Mouse (Mus musculus): ENCODE measurements around the gene Dhdh. TPM values are rescaled to one million over a fixed set of nuclear protein-coding genes. Genes with fewer than 3 reads are reported as not detected.
A peak's percentile ranks its signal among the peaks of the same experiment; 100 is the strongest.

The Dhdh gene
- polyA plus RNA-seq, 1 experiment from 2014 or later, result 4.1 TPM

DNA sequence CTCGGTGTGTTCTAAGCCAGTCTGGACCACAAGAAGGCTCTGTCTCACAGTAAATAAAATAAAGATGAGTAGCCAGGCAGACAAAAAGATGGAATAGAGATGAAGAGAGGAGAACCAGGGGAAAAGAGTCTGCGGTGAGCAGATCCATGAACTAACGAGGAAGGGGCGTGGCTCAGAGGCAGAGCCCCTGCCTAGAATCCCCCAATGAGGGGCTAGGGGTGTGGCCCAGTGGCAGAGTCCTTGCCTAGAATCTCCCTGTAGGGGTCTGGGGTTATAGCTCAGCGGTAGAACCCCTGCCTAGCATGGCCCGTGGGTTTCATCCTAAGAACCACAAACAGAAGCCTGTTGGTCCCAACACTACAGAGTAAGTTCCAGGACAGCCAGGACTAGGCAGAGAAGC lies 51.6 kb downstream of the Dhdh start:
- WGBS, result 24% methylated on average over 6 of the region's 6 CpGs

DNA sequence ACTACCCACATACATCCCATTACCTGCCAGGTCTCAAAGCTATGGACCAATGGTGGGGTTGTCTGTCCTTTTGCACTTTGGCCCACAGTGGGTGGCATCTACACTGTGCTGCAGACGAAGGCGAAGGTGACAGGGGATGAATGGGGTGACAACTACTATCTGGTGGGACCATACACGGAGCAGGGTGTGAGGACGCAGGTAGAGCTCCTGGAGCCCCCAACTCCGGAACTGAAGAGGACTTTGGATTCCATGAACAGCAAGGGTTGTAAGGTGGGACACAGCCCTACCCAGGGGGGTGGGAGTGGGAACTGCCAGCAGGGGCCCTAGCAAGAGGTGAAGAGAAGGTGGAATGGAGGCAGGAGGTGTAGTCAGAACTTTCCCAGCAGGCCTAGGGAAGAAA lies 52.2 kb downstream of the Dhdh start:
- Histone ChIP-seq H3K4me2 (replicated peaks; ENCODE audit: low read depth, low read length) (no peak overlapping the region), H3K36me3 (ENCODE audit: control insufficient read depth, insufficient read depth, low read length) (peaks cover 3% of the 10 kb centered on the region; the same call in 1 of the 2 replicates), H3K9me3 (ENCODE audit: control insufficient read depth, low read length) (no peaks in the 10 kb centered on the region), H3K27me3 (ENCODE audit: control insufficient read depth, insufficient read depth, low read length) (no peaks in the 10 kb centered on the region), H3K4me1 (replicated peaks; ENCODE audit: control insufficient read depth, insufficient read depth, low read length) (peaks cover 15% of the 10 kb centered on the region), H3K9ac (ENCODE audit: low read depth, low read length) (no peak overlapping the region), H3K4me3 (ENCODE audit: low read depth, low read length) (no peak overlapping the region), H3K27ac (ENCODE audit: low read depth, low read length) (no peak overlapping the region)
- 91% methylated on average over 5 of the region's 5 CpGs for WGBS
- no peak for ATAC-seq (ENCODE audit: low FRiP score)
- no peak for DNase-seq (ENCODE audit: low spot score)

More for the DNA sequence above, 51.6 kb downstream of the Dhdh start:
- peaks cover 15% of the 10 kb centered on the region for H3K4me1 ChIP-seq (replicated peaks; ENCODE audit: control insufficient read depth, insufficient read depth, low read length)
- H3K9me3 ChIP-seq (ENCODE audit: control insufficient read depth, low read length), result no peaks in the 10 kb centered on the region
- no peak overlapping the region for H3K4me2 ChIP-seq (replicated peaks; ENCODE audit: low read depth, low read length)
- DNase-seq (ENCODE audit: low spot score), result no peak
- H3K36me3 ChIP-seq (ENCODE audit: control insufficient read depth, insufficient read depth, low read length), result peaks cover under 1% of the 10 kb centered on the region; the same call in 1 of the 2 replicates
- no peak overlapping the region for H3K27ac ChIP-seq (ENCODE audit: low read depth, low read length)
- ATAC-seq (ENCODE audit: low FRiP score), result no peak
- H3K27me3 ChIP-seq (ENCODE audit: control insufficient read depth, insufficient read depth, low read length), result no peaks in the 10 kb centered on the region
- no peak overlapping the region for H3K4me3 ChIP-seq (ENCODE audit: low read depth, low read length)
- H3K9ac ChIP-seq (ENCODE audit: low read depth, low read length), result no peak overlapping the region

DNA sequence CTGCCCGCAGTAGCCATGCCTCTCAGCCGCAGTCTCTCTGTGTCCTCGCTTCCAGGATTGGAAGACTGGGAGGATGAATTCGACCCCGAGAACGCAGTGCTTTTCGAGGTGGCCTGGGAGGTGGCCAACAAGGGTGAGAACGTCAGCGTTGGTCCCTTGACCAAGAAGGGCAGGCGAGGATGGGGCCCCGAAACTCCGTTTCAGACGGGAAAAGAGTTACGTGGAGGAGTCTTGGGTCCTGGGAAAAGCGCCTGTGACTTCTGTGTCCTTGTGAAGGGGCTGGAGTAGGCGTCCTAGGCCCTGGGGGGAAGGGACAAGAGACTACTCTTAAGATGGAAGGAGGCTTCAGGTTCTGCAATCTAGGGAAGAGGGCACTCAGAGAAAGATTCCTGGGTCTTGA lies 53.6 kb downstream of the Dhdh start:
- peak; percentile 1; the same call in 1 of the 2 replicates for ATAC-seq (ENCODE audit: low FRiP score)
- WGBS, result 4% methylated on average over 16 of the region's 16 CpGs
- no peak for DNase-seq (ENCODE audit: low spot score)
- peak overlapping the region; percentile 91 for H3K4me3 ChIP-seq (ENCODE audit: low read depth, low read length)
- H3K4me2 ChIP-seq (replicated peaks; ENCODE audit: low read depth, low read length), result peak overlapping the region; percentile 68
- H3K36me3 ChIP-seq (ENCODE audit: control insufficient read depth, insufficient read depth, low read length), result peaks cover 3% of the 10 kb centered on the region; the same call in 1 of the 2 replicates
- H3K9ac ChIP-seq (ENCODE audit: low read depth, low read length), result peak overlapping the region; percentile 84
- H3K9me3 ChIP-seq (ENCODE audit: control insufficient read depth, low read length), result no peaks in the 10 kb centered on the region
- H3K4me1 ChIP-seq (replicated peaks; ENCODE audit: control insufficient read depth, insufficient read depth, low read length), result peaks cover 15% of the 10 kb centered on the region
- no peaks in the 10 kb centered on the region for H3K27me3 ChIP-seq (ENCODE audit: control insufficient read depth, insufficient read depth, low read length)
- 0 out of 2 replicates have a peak overlapping the region, but pooled peaks have one; percentile 7 for H3K27ac ChIP-seq (ENCODE audit: low read depth, low read length)

DNA sequence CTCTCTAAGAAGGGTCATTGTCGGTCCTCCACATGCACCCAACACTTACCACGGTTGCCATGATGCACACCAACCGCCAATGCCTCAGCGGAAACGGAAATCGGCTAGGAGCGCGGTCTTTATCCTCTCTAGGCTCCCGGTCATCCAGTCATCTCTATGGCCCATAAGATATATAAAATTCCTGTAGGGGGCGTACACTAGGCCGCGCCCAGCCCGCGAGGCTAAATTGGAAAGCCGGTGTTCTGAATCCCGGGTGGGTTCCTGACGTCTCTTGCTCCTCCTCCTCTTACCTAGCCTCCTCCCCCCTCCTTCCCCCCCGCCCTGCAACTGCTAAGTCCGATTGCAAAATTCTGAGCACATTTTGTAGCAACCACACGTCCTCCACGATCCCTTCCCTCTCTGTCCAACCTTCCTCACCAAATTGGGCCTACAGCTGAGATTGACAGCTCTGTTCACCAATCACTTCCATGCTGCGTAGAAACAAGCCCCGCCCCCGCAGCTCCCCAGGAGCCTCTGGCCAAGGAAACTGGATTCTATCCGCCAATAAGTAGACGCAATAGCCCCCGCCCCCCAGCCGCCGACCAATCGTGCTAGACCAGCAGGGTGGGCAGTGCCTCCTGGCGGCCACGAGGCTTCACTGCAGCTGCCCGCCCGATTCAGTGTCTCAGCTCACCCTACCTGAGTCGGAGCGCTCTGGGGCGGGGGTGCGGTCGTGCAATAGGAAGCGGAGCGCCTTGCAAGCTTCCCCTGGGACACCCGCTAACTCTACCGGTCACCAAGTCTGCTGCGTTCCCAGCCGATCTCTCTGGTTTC lies 54.2 kb downstream of the Dhdh start, which contains the start of gene Gys1:
Gene Gys1, plus strand, starts transcription at position 642 of the 813 bp plus-strand sequence.
- H3K27ac ChIP-seq (ENCODE audit: low read depth, low read length), result peak within 1 kb of the TSS; percentile 86
- peaks cover 15% of the 10 kb centered on the region for H3K4me1 ChIP-seq (replicated peaks; ENCODE audit: control insufficient read depth, insufficient read depth, low read length)
- H3K4me3 ChIP-seq (ENCODE audit: low read depth, low read length), result peak within 1 kb of the TSS; percentile 91
- DNase-seq (ENCODE audit: low spot score), result peak; percentile 100
- peak within 1 kb of the TSS; percentile 91 for H3K4me2 ChIP-seq (replicated peaks; ENCODE audit: low read depth, low read length)
- H3K9me3 ChIP-seq (ENCODE audit: control insufficient read depth, low read length), result no peaks in the 10 kb centered on the region
- ATAC-seq (ENCODE audit: low FRiP score), result peak; percentile 98
- no peaks in the 10 kb centered on the region for H3K27me3 ChIP-seq (ENCODE audit: control insufficient read depth, insufficient read depth, low read length)
- peaks cover 3% of the 10 kb centered on the region for H3K36me3 ChIP-seq (ENCODE audit: control insufficient read depth, insufficient read depth, low read length)
- WGBS, result under 1% methylated on average over 45 of the region's 45 CpGs
- H3K9ac ChIP-seq (ENCODE audit: low read depth, low read length), result peak within 1 kb of the TSS; percentile 84

DNA sequence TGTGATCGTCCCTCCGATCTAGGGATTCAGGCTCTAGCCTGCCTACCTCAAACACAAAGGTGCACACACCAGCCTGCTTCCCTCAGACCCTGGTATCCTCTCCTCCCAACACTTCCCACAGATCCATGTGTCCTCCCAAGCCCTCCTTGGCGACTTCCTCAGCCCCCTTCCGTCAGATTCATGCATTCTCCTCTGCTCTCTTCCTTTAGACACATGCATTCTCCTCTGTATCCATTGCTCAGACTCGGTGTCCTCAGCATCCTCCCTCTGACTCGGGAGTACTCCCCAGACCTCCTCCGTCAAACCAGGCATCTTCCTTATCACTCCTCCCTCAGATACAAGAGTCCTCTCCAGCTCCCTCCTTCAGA lies 54.8 kb downstream of the Dhdh start:
- Histone ChIP-seq H3K9ac (ENCODE audit: low read depth, low read length) (peak overlapping the region; percentile 81), H3K27ac (ENCODE audit: low read depth, low read length) (no peak overlapping the region), H3K4me3 (ENCODE audit: low read depth, low read length) (peak overlapping the region; percentile 91), H3K4me1 (replicated peaks; ENCODE audit: control insufficient read depth, insufficient read depth, low read length) (peaks cover 15% of the 10 kb centered on the region), H3K27me3 (ENCODE audit: control insufficient read depth, insufficient read depth, low read length) (no peaks in the 10 kb centered on the region), H3K4me2 (replicated peaks; ENCODE audit: low read depth, low read length) (peak overlapping the region; percentile 91), H3K36me3 (ENCODE audit: control insufficient read depth, insufficient read depth, low read length) (peaks cover 6% of the 10 kb centered on the region), H3K9me3 (ENCODE audit: control insufficient read depth, low read length) (no peaks in the 10 kb centered on the region)
- DNase-seq (ENCODE audit: low spot score), result no peak
- 1% methylated on average over 7 of the region's 7 CpGs for WGBS
- ATAC-seq (ENCODE audit: low FRiP score), result no peak

DNA sequence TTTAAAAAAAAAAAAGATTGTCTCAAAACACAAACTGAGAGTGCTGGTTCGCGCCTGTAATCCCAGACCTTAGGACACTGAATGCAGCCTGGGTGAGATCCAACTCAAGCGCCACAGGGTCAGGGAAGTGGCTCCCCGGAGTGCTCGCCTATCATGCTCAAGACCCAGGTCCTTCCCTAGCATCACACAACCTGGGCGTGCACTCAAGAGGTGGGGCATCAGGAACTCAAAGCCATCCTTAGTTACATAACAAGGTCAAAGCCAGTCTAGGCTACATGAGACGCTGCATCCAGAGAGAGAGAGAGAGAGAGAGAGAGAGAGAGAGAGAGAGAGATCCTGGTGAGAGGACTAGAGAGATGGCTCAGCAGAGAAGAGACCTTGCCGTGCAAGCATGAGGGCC lies 62.0 kb downstream of the Dhdh start:
- 90% methylated on average over 8 of the region's 8 CpGs for WGBS
- DNase-seq (ENCODE audit: low spot score) (no peak), ATAC-seq (ENCODE audit: low FRiP score) (no peak)
- peaks cover 26% of the 10 kb centered on the region for H3K36me3 ChIP-seq (ENCODE audit: control insufficient read depth, insufficient read depth, low read length)
- H3K9me3 ChIP-seq (ENCODE audit: control insufficient read depth, low read length), result no peaks in the 10 kb centered on the region
- H3K4me2 ChIP-seq (replicated peaks; ENCODE audit: low read depth, low read length), result no peak overlapping the region
- no peaks in the 10 kb centered on the region for H3K4me1 ChIP-seq (replicated peaks; ENCODE audit: control insufficient read depth, insufficient read depth, low read length)
- H3K9ac ChIP-seq (ENCODE audit: low read depth, low read length), result no peak overlapping the region
- no peak overlapping the region for H3K27ac ChIP-seq (ENCODE audit: low read depth, low read length)
- H3K4me3 ChIP-seq (ENCODE audit: low read depth, low read length), result no peak overlapping the region
- H3K27me3 ChIP-seq (ENCODE audit: control insufficient read depth, insufficient read depth, low read length), result no peaks in the 10 kb centered on the region

DNA sequence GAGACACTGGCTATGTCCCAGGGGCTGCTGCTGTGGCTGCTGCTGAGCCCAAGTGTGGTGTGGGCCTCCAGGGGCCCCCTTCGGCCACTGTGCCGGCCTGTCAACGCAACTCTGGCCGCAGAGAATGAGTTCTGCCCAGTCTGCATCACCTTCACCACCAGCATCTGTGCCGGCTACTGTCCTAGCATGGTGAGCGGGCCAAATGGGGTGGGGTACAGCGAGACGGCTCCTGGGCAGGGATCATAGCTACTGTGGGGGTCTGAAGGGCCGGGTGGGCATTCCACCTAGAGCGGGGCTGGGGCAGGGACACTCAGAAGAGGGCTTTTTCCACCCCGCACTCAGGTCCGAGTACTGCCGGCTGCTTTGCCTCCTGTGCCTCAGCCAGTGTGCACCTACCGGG lies 67.4 kb downstream of the Dhdh start:
- Histone ChIP-seq H3K27me3 (ENCODE audit: control insufficient read depth, insufficient read depth, low read length) (peaks cover 38% of the 10 kb centered on the region), H3K9ac (ENCODE audit: low read depth, low read length) (no peak overlapping the region), H3K4me3 (ENCODE audit: low read depth, low read length) (no peak overlapping the region), H3K4me1 (replicated peaks; ENCODE audit: control insufficient read depth, insufficient read depth, low read length) (no peaks in the 10 kb centered on the region), H3K9me3 (ENCODE audit: control insufficient read depth, low read length) (no peaks in the 10 kb centered on the region), H3K36me3 (ENCODE audit: control insufficient read depth, insufficient read depth, low read length) (peaks cover 17% of the 10 kb centered on the region), H3K27ac (ENCODE audit: low read depth, low read length) (no peak overlapping the region), H3K4me2 (replicated peaks; ENCODE audit: low read depth, low read length) (no peak overlapping the region)
- WGBS, result 92% methylated on average over 14 of the region's 14 CpGs
- DNase-seq (ENCODE audit: low spot score) (no peak), ATAC-seq (ENCODE audit: low FRiP score) (no peak)
